ENCODE assay signal across 7 mouse cellular contexts in genomic region chr4:97465932-97466666, GRCm38 (mm10).
DNase-seq lines count a peak whose midpoint lies in the region; ATAC-seq lines count a peak whose summit lies in the region.

No protein-coding gene starts in this region.

- no peak overlapping the region for H3K4me2 ChIP-seq in embryonic facial prominence, embryonic 13.5 days
- H3K4me2 ChIP-seq in limb, embryonic 11.5 days (ENCODE audit: low read depth, severe bottlenecking) = no peak overlapping the region
- H3K4me2 ChIP-seq in stomach, embryonic 16.5 days (ENCODE audit: low read depth, low read length) = no peak overlapping the region

- no peaks in the 10 kb centered on the region for H3K9me3 ChIP-seq in embryonic facial prominence, embryonic 13.5 days
- H3K9me3 ChIP-seq in limb, embryonic 11.5 days (ENCODE audit: control insufficient read depth, low read length) = no peaks in the 10 kb centered on the region
- H3K9me3 ChIP-seq in stomach, embryonic 16.5 days (replicated peaks; ENCODE audit: control insufficient read depth, low read length) = no peaks in the 10 kb centered on the region

- peak; percentile 1 for DNase-seq in lung, postnatal 25 days (ENCODE audit: low spot score)
- no peak for DNase-seq in lung, postnatal 10 days
- DNase-seq in limb, embryonic 11.5 days (ENCODE audit: low spot score) = peak; percentile 61
- no peak for DNase-seq in gastrocnemius, adult 18-20 months (ENCODE audit: low spot score)
- no peak for DNase-seq in left cerebral cortex, postnatal 14 days (ENCODE audit: low spot score in 2 of 2)

- ATAC-seq in embryonic facial prominence, embryonic 13.5 days (ENCODE audit: insufficient number of reproducible peaks, insufficient read depth, low FRiP score, low TSS enrichment, low read depth) = peak; percentile 43; the same call in 1 of the 2 replicates
- ATAC-seq in limb, embryonic 11.5 days (ENCODE audit: insufficient number of reproducible peaks, low FRiP score, low TSS enrichment, low read depth) = peak; percentile 89
- peak; percentile 90 for ATAC-seq in stomach, embryonic 16.5 days (ENCODE audit: insufficient read depth, low FRiP score)

- H3K27me3 ChIP-seq in embryonic facial prominence, embryonic 13.5 days = no peaks in the 10 kb centered on the region
- H3K27me3 ChIP-seq in limb, embryonic 11.5 days (ENCODE audit: control insufficient read depth, insufficient read depth, low read length) = no peaks in the 10 kb centered on the region
- H3K27me3 ChIP-seq in stomach, embryonic 16.5 days (ENCODE audit: control insufficient read depth, insufficient read depth, low read length) = no peaks in the 10 kb centered on the region

- peaks cover 8% of the 10 kb centered on the region; the same call in 1 of the 2 replicates for H3K4me1 ChIP-seq in embryonic facial prominence, embryonic 13.5 days
- H3K4me1 ChIP-seq in limb, embryonic 11.5 days (ENCODE audit: control insufficient read depth, insufficient read depth, low read length) = no peaks in the 10 kb centered on the region; the same call in 1 of the 2 replicates
- H3K4me1 ChIP-seq in stomach, embryonic 16.5 days (ENCODE audit: control insufficient read depth, insufficient read depth, low read length) = no peaks in the 10 kb centered on the region

- H3K4me3 ChIP-seq in embryonic facial prominence, embryonic 13.5 days = no peak overlapping the region
- H3K4me3 ChIP-seq in limb, embryonic 11.5 days (ENCODE audit: low read depth, low read length) = no peak overlapping the region
- H3K4me3 ChIP-seq in stomach, embryonic 16.5 days (replicated peaks; ENCODE audit: low read length) = no peak overlapping the region

- no peak overlapping the region for H3K27ac ChIP-seq in embryonic facial prominence, embryonic 13.5 days
- peak overlapping the region; percentile 62 for H3K27ac ChIP-seq in limb, embryonic 11.5 days (replicated peaks; ENCODE audit: low read depth, low read length)
- H3K27ac ChIP-seq in stomach, embryonic 16.5 days (ENCODE audit: low read length) = 0 out of 2 replicates have a peak overlapping the region, but pooled peaks have one; percentile 8

- WGBS in embryonic facial prominence, embryonic 13.5 days = 22% methylated on average over 6 of the region's 6 CpGs
- WGBS in limb, embryonic 11.5 days = 37% methylated on average over 6 of the region's 6 CpGs
- 44% methylated on average over 6 of the region's 6 CpGs for WGBS in stomach, embryonic 16.5 days

- no peaks in the 10 kb centered on the region for H3K36me3 ChIP-seq in embryonic facial prominence, embryonic 13.5 days
- no peaks in the 10 kb centered on the region for H3K36me3 ChIP-seq in limb, embryonic 11.5 days (ENCODE audit: control insufficient read depth, insufficient read depth, low read length)
- H3K36me3 ChIP-seq in stomach, embryonic 16.5 days (ENCODE audit: control insufficient read depth, insufficient read depth, low read length) = no peaks in the 10 kb centered on the region

- H3K9ac ChIP-seq in embryonic facial prominence, embryonic 13.5 days = no peak overlapping the region
- H3K9ac ChIP-seq in limb, embryonic 11.5 days (ENCODE audit: low read length) = no peak overlapping the region
- H3K9ac ChIP-seq in stomach, embryonic 16.5 days (ENCODE audit: low read length) = no peak overlapping the region

- intact Hi-C loops in left cerebral cortex, postnatal 14 days (cut with DNase I) = no loop called here

Comparison
In these comparisons a context has a peak if more than half of its experiments do, and no peak if none do; other contexts are left out.
1. DNase-seq: peak in lung, postnatal 25 days (single experiment) and limb, embryonic 11.5 days (single experiment); none in lung, postnatal 10 days (single experiment), gastrocnemius, adult 18-20 months (single experiment) and left cerebral cortex, postnatal 14 days (0 of 2).
2. Peak in every context shown above with its lines, with median percentiles within 50 percentile points of each other: ATAC-seq.